Mouse (Mus musculus): Measurements from ENCODE around the gene Wdr83. TPM values are rescaled to one million over a fixed set of nuclear protein-coding genes. Genes with fewer than 3 reads are reported as not detected.

Gene Wdr83
- polyA plus RNA-seq (2017; shearing (Covaris generic)) = 41.4 TPM

DNA sequence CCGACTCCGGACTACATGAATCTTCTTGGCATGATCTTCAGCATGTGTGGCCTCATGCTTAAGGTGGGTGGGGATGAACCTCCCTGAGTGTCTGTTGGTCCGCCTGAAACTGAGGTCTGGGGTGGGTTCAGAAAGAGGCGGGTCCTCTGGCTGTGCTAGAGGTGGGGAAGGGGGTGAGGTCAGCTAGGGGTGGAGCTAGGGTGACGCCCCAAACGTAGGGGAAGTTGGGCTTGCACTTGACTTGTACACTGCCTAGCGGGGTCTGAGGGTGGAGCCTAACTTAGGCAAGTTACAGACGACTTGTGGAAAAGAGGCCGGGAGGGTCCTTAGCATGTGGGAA, at the start of gene Wdr83:
Gene Wdr83, minus strand, starts transcription at position 91 of the 340 bp plus-strand sequence.

DNA sequence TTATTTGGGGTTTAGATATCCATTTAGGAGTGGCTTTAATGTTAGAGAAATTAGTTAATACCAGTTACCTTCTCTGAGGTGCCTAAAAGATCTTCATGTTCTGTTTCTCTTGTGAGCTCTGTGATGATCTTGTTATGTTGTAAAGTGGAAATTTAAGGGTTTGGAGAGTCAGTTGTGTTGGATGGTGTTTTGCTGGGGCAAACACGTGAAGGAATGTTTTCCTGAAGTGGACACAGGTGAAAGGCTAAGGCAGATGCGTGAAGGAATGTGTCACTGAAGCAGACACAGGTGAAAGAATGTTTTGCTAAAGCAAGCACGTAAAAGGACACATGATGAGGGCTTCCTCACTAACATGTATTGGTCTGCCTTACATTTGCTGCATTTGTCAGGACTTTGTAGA, 41.9 kb upstream of the Wdr83 start, which contains the start of gene Zfp791:
Gene Zfp791, minus strand, starts transcription at position 101 of the 400 bp plus-strand sequence.

DNA sequence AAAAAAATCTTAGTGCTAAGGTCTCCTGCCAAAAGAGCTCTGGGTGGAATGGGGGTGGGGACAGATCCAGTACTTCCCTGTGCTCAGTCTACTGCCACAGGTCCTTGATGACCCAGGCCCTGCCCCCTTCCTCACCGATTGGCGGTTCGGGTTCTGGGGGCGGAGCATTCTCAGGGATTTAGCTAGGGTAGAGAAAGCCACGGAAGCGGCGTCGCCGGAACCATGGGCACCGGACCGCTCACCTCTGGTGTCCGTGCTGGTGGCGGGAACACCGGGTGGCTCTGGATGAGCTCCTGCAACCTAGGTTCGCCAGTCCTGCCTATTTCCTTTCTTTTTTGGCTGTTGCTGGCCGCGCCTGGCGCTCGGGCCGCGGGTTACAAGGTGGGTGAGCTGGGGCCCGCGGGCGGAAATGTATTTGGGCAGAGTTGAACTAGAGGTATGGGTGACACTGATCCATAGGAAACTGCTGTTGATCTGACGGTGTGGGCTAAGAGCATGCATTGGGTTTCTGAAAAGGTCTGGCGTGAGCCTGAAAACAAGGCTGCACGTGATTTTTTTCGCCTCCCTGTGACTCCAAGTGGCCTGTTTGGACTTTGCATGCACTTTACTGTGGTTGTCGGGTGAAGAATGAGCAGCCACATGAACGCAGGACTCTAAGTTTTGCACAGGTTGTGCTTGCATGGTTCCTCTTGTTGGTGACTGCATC, 2.2 kb upstream of the Wdr83 start, which contains the start of gene Man2b1:
Gene Man2b1, plus strand, starts transcription at position 163 of the 706 bp plus-strand sequence.

DNA sequence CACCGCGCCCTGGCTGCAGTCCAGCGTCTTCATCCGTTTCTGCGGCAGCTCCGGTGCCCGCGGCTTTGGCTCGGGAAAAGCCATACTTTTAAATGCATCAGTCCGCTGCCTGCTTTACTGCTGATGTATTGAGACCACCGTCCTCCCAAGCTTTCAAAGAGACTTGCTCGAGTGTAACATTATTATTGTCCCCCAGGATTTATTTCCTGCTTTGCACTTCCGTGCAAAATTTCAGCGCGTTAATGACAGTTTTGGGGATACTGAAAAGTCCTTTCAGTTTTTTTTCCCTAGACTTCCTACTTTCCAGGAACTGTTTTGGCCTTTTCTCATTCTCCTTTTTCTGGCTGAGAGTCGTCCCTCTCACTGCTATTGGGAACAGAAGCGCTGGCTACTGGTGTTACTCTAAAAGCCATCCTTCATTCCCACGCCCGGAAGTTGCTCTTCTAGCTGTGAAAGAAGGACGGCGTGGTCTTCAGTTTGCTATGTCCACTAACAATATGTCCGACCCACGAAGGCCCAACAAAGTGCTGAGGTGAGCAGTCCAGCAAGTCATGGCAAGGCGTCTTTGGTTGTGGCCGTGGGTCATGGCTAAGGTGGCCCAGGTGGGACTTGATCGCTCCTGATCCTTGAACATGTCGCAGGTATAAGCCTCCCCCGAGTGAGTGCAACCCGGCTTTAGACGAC, 432 bp downstream of the Wdr83 start, which contains the start of gene Wdr83os:
Gene Wdr83os, plus strand, starts transcription at position 209 of the 684 bp plus-strand sequence.

DNA sequence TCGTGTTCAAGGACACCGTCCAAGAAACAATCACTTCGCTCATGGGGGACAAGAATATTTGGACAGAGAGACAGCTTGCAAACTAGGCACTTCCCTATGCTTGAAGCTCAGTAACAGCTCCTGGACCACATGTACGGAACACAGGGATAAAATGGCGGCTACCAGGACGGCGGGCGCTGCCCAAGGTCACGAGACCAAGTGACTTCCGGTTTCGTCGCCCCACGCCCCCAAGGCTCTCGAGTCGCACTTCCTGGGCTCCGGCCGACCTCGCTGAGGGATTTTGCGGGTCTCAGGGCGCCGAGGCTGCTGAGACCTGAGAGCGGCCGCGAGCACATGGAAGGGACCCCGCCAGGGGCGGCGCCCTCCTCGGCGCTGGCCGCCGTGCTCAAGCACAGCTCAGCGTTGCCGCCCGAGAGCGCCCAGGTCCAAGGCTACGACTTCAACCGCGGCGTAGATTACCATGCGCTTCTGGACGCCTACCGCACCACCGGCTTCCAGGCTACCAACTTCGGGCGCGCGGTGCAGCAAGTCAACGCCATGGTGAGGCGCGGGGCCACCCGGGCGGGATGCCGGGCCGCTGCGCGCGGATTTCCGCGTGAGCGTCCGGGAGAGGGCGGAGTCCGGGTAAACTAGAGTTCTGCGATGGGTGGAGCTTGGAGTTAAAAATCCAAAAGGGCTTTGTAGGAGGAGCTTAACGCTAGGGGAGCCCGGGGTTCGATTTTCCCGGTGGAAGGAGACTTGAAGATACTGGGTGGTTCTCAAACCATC, 9.4 kb downstream of the Wdr83 start, which contains the start of gene Dhps:
Gene Dhps, plus strand, starts transcription at position 244 of the 768 bp plus-strand sequence.

DNA sequence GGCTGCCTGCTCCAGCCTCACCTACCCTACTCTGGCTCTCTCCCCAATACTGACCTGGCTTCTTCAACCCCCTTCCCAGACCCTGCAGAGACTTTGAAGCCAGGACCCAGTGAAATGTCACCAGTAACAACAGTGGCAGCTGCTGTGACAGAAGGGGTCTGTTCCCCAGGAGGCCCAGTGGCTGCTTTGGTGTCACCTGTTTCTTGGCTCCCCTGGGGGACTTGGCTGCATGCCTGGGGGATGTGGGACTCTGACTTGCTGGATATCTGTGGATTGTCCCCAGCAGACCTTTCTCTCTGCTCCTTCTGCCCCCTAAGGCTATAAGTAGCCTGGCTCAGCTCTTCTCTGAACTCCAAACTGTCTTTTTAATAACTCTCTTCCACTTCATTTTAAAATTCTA, 13.1 kb downstream of the Wdr83 start, which contains the start of gene Gm5741:
Gene Gm5741, minus strand, starts transcription at position 1 of the 400 bp plus-strand sequence.

DNA sequence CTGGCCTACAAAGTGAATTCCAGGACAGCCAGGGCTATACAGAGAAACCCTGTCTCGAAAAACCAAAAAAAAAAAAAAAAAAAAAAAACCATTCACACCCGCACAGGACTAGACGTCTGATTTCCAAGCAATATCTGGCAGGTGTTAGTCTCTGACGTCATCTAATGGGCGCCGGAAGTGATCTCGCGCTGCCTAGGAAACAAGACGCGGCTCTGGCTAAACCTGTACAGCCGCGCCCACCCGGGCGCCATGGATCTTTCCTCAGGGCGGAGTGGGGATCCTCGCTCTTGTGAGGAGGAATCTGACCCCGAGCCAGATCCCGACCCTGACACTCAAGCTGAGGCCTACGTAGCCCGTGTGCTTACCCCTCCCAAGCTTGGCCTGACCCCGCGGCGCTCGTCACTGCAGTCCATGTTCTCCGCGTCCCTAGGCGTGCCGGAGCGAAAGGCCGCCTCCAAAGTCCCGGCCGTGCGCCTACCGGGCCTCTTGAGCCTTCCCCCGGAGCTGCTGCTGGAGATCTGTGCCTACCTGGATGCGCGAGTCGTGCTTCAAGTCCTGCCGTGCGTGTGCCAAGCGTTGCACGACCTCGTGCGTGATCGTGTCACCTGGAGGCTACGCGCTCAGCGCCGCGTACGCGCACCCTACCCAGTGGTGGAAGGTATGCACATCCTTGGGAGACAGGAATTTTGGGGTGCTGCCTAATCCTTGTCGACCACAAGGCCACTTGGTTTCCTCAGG, 21.1 kb downstream of the Wdr83 start, which contains the start of gene Fbxw9:
Gene Fbxw9, plus strand, starts transcription at position 177 of the 738 bp plus-strand sequence.

DNA sequence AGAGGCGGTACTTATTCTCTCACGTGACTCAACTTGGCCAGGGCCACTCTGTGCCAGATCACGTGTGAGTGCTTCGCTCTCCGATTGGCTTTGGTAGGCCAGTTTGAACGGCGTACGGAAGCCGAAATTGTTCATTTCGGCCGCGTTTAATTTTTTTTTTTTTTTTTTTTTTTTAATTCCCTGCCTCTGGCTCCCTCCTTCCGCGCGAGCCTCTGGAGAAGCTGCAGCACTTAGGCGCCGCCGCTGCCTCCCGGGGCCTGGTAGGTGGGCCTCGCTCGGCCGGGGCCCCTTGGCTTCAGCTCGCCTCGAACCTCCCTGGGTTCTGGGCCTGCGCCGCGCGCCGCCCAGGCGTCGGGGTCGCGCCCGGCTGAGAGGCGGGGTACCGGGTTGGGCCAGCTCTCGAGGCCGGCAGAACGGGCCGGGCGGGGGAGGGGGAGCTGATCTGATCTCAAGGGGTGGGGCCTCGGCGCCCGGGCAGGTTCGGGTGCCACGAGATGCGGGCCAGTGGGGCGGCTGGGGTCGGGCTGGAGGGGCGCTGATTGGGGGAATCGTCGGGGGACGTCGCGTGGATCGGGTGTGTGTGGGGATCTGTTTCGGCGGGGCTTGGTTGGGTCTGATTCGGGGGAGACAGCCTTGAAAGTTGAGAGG, 44.3 kb downstream of the Wdr83 start, which contains the start of gene Tnpo2:
Gene Tnpo2, plus strand, starts transcription at position 198 of the 648 bp plus-strand sequence.

DNA sequence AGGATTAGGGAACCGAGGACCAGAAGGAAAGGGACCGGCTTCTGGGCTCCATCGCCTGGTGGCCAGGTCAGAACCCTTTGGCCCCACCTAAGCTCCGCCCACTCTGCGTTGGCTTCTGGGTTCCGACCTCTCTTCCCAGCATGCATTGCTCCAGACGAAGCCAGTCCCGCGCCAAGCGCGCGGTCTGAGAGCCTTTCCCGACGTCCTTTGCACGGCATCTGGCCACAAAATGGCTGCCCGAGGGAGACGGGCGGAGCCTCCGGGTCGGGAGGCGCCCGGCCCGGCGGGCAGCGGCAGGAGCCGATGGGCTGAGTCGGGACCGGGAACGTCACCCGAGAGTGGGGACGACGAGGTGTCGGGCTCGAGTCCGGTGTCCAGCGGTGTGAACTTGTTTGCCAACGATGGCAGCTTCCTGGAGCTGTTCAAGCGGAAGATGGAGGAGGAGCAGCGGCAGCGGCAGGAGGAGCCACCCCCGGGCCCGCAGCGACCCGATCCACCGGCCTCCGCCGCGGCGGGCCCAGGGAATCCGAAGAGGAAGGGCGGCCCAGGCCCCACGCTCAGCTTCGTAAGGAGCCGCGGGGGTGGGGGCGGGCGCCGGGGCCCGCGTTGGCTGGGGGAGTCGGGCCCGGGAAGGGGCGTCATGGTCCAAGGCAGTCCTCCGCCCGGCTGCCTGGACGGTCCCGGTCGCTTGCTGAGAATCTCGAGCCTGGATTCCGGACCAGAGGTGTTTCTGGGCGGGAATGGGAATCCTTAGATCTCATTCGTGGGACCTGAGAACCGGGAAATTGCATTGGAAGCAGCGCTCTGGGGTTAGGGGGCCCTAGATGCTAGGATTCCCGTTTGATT, 54.2 kb downstream of the Wdr83 start, which contains the start of gene Trir:
Gene Trir, plus strand, starts transcription at position 154 of the 846 bp plus-strand sequence.

DNA sequence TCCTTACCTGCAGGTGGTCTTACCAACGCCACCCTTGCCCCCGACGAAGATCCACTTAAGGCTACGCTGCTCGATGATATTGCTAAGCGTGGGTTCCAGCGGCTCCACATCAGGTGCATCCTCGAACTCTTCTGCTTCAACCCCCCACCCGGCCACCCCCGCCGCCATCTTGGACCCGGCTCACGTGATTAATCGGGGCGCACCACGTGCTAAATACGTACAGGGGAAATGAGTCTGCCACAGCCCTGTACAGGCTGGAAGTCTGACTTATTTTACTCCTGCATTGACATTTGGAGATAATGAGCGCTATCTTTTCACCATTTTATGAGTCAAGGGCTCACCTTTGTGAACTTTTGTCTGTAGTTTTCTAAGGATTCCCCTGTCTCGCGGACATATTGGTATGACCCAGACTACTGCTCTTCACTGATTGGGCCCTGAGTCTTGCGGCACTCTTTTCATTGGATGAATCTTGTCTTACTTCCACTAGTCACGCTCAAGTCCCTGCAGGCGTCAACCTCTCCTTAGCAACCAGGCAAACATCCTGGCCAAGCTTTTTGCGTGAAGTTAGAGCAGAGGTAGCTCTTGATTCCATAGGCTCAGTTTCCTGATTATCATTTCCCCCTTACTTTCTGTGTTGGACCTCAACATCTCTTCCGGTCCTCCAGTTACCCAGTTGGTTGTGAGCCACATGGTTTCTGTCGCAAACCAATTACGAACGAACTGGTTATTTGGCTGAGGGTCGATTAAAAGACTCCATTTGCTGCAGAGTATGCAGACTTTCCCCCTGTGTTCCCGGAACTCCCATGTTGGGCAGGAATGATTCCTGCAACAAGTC, 55.8 kb downstream of the Wdr83 start, which contains the start of gene Asna1:
Gene Asna1, minus strand, starts transcription at position 184 of the 835 bp plus-strand sequence.

Other genes starting within 250 kb of the Wdr83 start
- 27.8 TPM for gene Gadd45gip1, start 249.8 kb downstream of the Wdr83 start, polyA plus RNA-seq (2017; shearing (Covaris generic))
- gene Rad23a, start 240.6 kb downstream of the Wdr83 start, polyA plus RNA-seq (2017; shearing (Covaris generic)) = 189 TPM
- 587 TPM for gene Calr, start 234.4 kb downstream of the Wdr83 start, polyA plus RNA-seq (2017; shearing (Covaris generic))
- gene Farsa, start 224.3 kb downstream of the Wdr83 start, polyA plus RNA-seq (2017; shearing (Covaris generic)) = 97.7 TPM
- 7.7 TPM for gene Syce2, start 209.2 kb downstream of the Wdr83 start, polyA plus RNA-seq (2017; shearing (Covaris generic))
- 39.4 TPM for gene Gcdh, start 187.4 kb downstream of the Wdr83 start, polyA plus RNA-seq (2017; shearing (Covaris generic))
- 1.1 TPM for gene Klf1, start 179.4 kb downstream of the Wdr83 start, polyA plus RNA-seq (2017; shearing (Covaris generic))
- 18.9 TPM for gene Dnase2a, start 172.7 kb downstream of the Wdr83 start, polyA plus RNA-seq (2017; shearing (Covaris generic))
- gene Mast1, start 143.9 kb downstream of the Wdr83 start, polyA plus RNA-seq (2017; shearing (Covaris generic)) = 1.1 TPM
- gene Rtbdn, start 134.3 kb downstream of the Wdr83 start, polyA plus RNA-seq (2017; shearing (Covaris generic)) = 0.31 TPM
- not detected for gene Gm49661, start 111.9 kb downstream of the Wdr83 start, polyA plus RNA-seq (2017; shearing (Covaris generic))
- 266 TPM for gene Prdx2, start 111.7 kb downstream of the Wdr83 start, polyA plus RNA-seq (2017; shearing (Covaris generic))
- 105 TPM for gene Rnaseh2a, start 111.5 kb downstream of the Wdr83 start, polyA plus RNA-seq (2017; shearing (Covaris generic))
- gene Junb, start 102.6 kb downstream of the Wdr83 start, polyA plus RNA-seq (2017; shearing (Covaris generic)) = 481 TPM
- 7.8 TPM for gene Hook2, start 90.7 kb downstream of the Wdr83 start, polyA plus RNA-seq (2017; shearing (Covaris generic))
- gene Best2, start 66.8 kb downstream of the Wdr83 start, polyA plus RNA-seq (2017; shearing (Covaris generic)) = not detected
- gene Asna1, start 56.0 kb downstream of the Wdr83 start, polyA plus RNA-seq (2017; shearing (Covaris generic)) = 53.5 TPM
- 200 TPM for gene Trir, start 54.5 kb downstream of the Wdr83 start, polyA plus RNA-seq (2017; shearing (Covaris generic))
- 45.8 TPM for gene Tnpo2, start 44.4 kb downstream of the Wdr83 start, polyA plus RNA-seq (2017; shearing (Covaris generic))
- gene Fbxw9, start 21.3 kb downstream of the Wdr83 start, polyA plus RNA-seq (2017; shearing (Covaris generic)) = 8.0 TPM
- 1.9 TPM for gene Gm5741, start 13.3 kb downstream of the Wdr83 start, polyA plus RNA-seq (2017; shearing (Covaris generic))
- gene Dhps, start 9.5 kb downstream of the Wdr83 start, polyA plus RNA-seq (2017; shearing (Covaris generic)) = 78.8 TPM
- gene Wdr83os, start 566 bp downstream of the Wdr83 start, polyA plus RNA-seq (2017; shearing (Covaris generic)) = 185 TPM
- 184 TPM for gene Man2b1, start 2.0 kb upstream of the Wdr83 start, polyA plus RNA-seq (2017; shearing (Covaris generic))
- not detected for gene Zfp791, start 41.8 kb upstream of the Wdr83 start, polyA plus RNA-seq (2017; shearing (Covaris generic))
- not detected for gene Cks1brt, start 70.6 kb upstream of the Wdr83 start, polyA plus RNA-seq (2017; shearing (Covaris generic))
- gene Olfr371, start 144.7 kb upstream of the Wdr83 start, polyA plus RNA-seq (2017; shearing (Covaris generic)) = not detected
- 32.6 TPM for gene Orc6, start 218.3 kb upstream of the Wdr83 start, polyA plus RNA-seq (2017; shearing (Covaris generic))
- gene Vps35, start 218.5 kb upstream of the Wdr83 start, polyA plus RNA-seq (2017; shearing (Covaris generic)) = 112 TPM

Measured in activated CD4-positive, CD25-positive, alpha-beta regulatory T cell, adult 9 weeks (primary cell).